Mouse (Mus musculus): ENCODE data around the gene Tango2. TPM values are rescaled to one million over a fixed set of nuclear protein-coding genes. Genes with fewer than 3 reads are reported as not detected.
A peak's percentile ranks its signal among the peaks of the same experiment; 100 is the strongest.

Gene Tango2
- total and polyA plus RNA-seq, 3 experiments: 3.8 to 10.8 (median 9.6) TPM

DNA sequence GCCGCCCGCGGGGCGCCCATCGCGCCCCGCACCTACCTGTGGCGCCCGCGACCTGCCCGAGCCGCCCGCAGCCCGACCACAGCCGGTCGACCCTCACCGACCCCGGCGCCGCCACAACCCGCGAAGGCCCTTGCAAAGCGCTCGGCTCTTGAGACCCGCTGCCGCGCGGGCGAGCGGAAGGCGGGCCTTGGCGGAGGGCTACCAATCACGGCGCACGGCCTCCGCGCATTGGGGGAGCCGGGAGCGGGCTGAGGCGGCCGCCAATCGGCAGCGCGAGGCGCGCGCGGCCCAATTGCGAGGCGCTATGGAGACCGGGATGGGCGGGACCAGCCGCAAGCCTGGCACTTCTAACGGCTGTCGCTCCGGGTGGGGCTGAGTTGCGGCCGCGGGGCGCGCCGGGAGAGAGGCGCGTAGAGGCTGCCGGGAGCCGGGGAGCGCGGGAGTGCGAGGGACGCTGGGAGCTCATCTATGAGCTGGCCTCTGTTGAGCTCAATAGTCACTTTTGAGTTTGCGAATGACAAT lies 58.8 kb downstream of the Tango2 start, which contains the start of gene Dgcr8 (continued):
- TF ChIP-seq MEF2A (IDR thresholded peaks at IDR 0.05; ENCODE audit: borderline replicate concordance, low read depth, low read length): peak; percentile 48; the same call in 1 of the 2 replicates
- no peak for TF ChIP-seq JUND (conservative IDR thresholded peaks at IDR 0.05; ENCODE audit: low read depth, low read length)
- peak; percentile 93 for TF ChIP-seq CHD2 (IDR thresholded peaks at IDR 0.05; ENCODE audit: low read length)
- no peak for TF ChIP-seq RAD21 (IDR thresholded peaks at IDR 0.05; ENCODE audit: low read depth, low read length)
- TF ChIP-seq PAX5 (IDR thresholded peaks at IDR 0.05; ENCODE audit: low read length): no peak

DNA sequence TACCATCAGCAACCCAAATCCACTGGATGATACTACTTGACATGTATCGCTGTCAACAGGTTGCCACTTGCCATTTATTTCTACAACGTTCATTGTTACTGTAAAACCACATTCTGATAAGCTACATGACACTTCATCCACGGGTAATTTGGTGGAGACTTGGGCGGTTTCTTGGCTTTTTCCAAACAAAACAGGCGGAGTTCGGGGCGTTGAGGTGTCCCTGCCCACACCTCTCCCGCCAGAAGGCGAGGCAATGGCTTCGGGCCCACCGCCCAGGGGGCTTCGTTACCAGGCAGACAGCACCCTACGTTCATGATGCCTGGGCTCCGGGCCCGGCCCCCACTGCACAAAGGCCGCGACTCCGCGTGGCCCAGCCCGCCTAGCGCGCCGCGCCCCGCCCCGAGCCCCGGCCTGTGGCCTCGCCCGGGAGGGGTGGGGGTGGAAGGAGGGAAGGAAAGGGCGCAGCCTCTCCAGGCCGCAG lies 59.3 kb downstream of the Tango2 start:
- Histone ChIP-seq H3K36me3 (replicated peaks in 1 of 2; ENCODE audit: control insufficient read depth in 1 of 2, insufficient read depth in 1 of 2, low read length in 1 of 2) (peaks cover 24 to 40% of the 10 kb centered on the region in 2 experiments), H3K27ac (ENCODE audit: insufficient read depth, low read depth) (peak overlapping the region; percentile 1; the same call in 1 of the 2 replicates), H3K79me2 (replicated peaks; ENCODE audit: control insufficient read depth, extremely low read depth, insufficient read depth, poor library complexity, severe bottlenecking) (peaks cover 51% of the 10 kb centered on the region), H3K9me3 (replicated peaks; ENCODE audit: low read length) (no peaks in the 10 kb centered on the region), H3K4me2 (ENCODE audit: insufficient read depth, low read depth, poor library complexity, severe bottlenecking) (peak overlapping the region; percentile 99), H3K4me3 (replicated peaks in 1 of 3; ENCODE audit: low read depth in 2 of 3, low read length in 2 of 3, poor library complexity in 1 of 3) (peak overlapping the region; percentile 69 to 99 (median 83)), H3K27me3 (replicated peaks) (no peaks in the 10 kb centered on the region), H3K9ac (ENCODE audit: insufficient read depth, low read depth) (peak overlapping the region; percentile 74), H3K4me1 (ENCODE audit: control insufficient read depth in 1 of 2, insufficient read depth in 2 of 2) (peaks cover 13 to 33% of the 10 kb centered on the region in 2 experiments)
- TF ChIP-seq RCOR1 (conservative IDR thresholded peaks at IDR 0.05; ENCODE audit: low read depth, low read length) (no peak), UBTF (IDR thresholded peaks at IDR 0.05; ENCODE audit: low read depth, low read length) (peak; percentile 93), USF1 (IDR thresholded peaks at IDR 0.05; ENCODE audit: low read depth, low read length) (no peak), NRF1 (IDR thresholded peaks at IDR 0.05; ENCODE audit: low read depth, low read length) (no peak), SMC3 (IDR thresholded peaks at IDR 0.05; ENCODE audit: low read depth, low read length) (no peak), MXI1 (IDR thresholded peaks at IDR 0.05; ENCODE audit: low read depth, low read length) (peak; percentile 90), RAD21 (IDR thresholded peaks at IDR 0.05; ENCODE audit: low read depth, low read length) (no peak), IRF4 (IDR thresholded peaks at IDR 0.05; ENCODE audit: low read depth, low read length) (no peak)
- dilution Hi-C loops (cut with MboI; ENCODE audit: extremely low pct_ligation_motif_present, extremely low pct_unique_long_range_greater_than_20kb, low sequenced_read_pairs): no loop called here
- DNase-seq (ENCODE audit: extremely low read depth): no peak
- in situ Hi-C loops (cut with MboI; ENCODE audit: low pct_ligation_motif_present, low pct_unique_long_range_greater_than_20kb, low sequenced_read_pairs): loop anchor here (5.0 kb wide), 1 partner anchor 36 kb away; no protein-coding TSS in a partner anchor

DNA sequence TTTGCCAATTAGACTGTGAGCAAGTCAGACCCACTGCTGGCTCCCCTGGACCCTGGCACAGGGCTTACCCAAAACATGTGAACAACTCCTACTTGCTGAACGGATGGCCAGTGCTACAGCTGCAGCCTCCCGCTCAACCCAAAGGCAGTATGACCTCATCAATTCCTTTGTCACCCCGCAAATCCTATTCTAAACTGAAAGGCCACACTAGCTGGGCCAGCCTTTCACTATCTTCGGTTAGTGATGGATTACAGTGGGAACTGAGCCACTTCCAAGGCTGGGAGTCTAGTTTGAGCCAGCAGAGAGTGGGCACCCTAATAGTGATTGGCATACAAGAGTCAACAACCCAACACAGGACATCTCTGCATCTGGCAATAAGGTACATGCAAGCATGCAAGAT lies 59.7 kb downstream of the Tango2 start:
- TF ChIP-seq MAX (IDR thresholded peaks at IDR 0.05; ENCODE audit: low read length) (peak; percentile 48; the same call in 1 of the 2 replicates), MAFK (IDR thresholded peaks at IDR 0.05; ENCODE audit: insufficient replicate concordance, low read length) (no peak), TBP (conservative IDR thresholded peaks at IDR 0.05; ENCODE audit: low read depth, low read length) (0 out of 2 replicates have a peak, but pooled peaks have one; percentile 27), MYC (IDR thresholded peaks at IDR 0.05; ENCODE audit: low read depth, low read length) (no peak; the same call in 1 of the 2 replicates), CHD1 (IDR thresholded peaks at IDR 0.05; ENCODE audit: low read depth, low read length) (no peak), JUN (IDR thresholded peaks at IDR 0.05; ENCODE audit: insufficient read depth, low read depth, low read length) (0 out of 2 replicates have a peak, but pooled peaks have one; percentile 5), MXI1 (IDR thresholded peaks at IDR 0.05; ENCODE audit: low read depth, low read length) (0 out of 2 replicates have a peak, but pooled peaks have one; percentile 50), ELF1 (IDR thresholded peaks at IDR 0.05; ENCODE audit: low read depth, low read length) (no peak)
- H3K4me3 ChIP-seq (replicated peaks in 1 of 3; ENCODE audit: low read depth in 2 of 3, low read length in 2 of 3, poor library complexity in 1 of 3): peak overlapping the region; percentile 69 to 99 (median 83)
- H3K4me1 ChIP-seq (ENCODE audit: control insufficient read depth in 1 of 2, insufficient read depth in 2 of 2): peaks cover 13 to 33% of the 10 kb centered on the region in 2 experiments
- H3K27ac ChIP-seq (ENCODE audit: insufficient read depth, low read depth): peak overlapping the region; percentile 1; the same call in 1 of the 2 replicates
- peak overlapping the region; percentile 99 for H3K4me2 ChIP-seq (ENCODE audit: insufficient read depth, low read depth, poor library complexity, severe bottlenecking)
- H3K27me3 ChIP-seq (replicated peaks): no peaks in the 10 kb centered on the region
- dilution Hi-C loops (cut with MboI; ENCODE audit: extremely low pct_ligation_motif_present, extremely low pct_unique_long_range_greater_than_20kb, low sequenced_read_pairs): no loop called here
- peak overlapping the region; percentile 74 for H3K9ac ChIP-seq (ENCODE audit: insufficient read depth, low read depth)
- H3K36me3 ChIP-seq (replicated peaks in 1 of 2; ENCODE audit: control insufficient read depth in 1 of 2, insufficient read depth in 1 of 2, low read length in 1 of 2): peaks cover 29 to 45% of the 10 kb centered on the region in 2 experiments
- peaks cover 53% of the 10 kb centered on the region for H3K79me2 ChIP-seq (replicated peaks; ENCODE audit: control insufficient read depth, extremely low read depth, insufficient read depth, poor library complexity, severe bottlenecking)
- in situ Hi-C loops (cut with MboI; ENCODE audit: low pct_ligation_motif_present, low pct_unique_long_range_greater_than_20kb, low sequenced_read_pairs): loop anchor here (5.0 kb wide), 1 partner anchor 36 kb away; no protein-coding TSS in a partner anchor
- H3K9me3 ChIP-seq (replicated peaks; ENCODE audit: low read length): no peaks in the 10 kb centered on the region
- peak; percentile 42 for DNase-seq (ENCODE audit: extremely low read depth)
